Mouse (Mus musculus) embryonic stem cell, embryonic (primary cell): Measurements from ENCODE around the gene Rab5c.

Experiments
- CTCF ChIA-PET, 4 experiments: fragments of 300-600 bp in 2 of 4; fragments of 350-600 bp in 2 of 4; sonication (Branson Sonifier 250); formaldehyde crosslinking; loops; one replicate each; lab custom pipeline; 2022; ENCODE audit warnings: inconsistent platforms in 2 of 4; lab: Charles Lee
- POLR2A ChIA-PET, 4 experiments: fragments of 300-600 bp in 2 of 4; fragments of 350-600 bp in 2 of 4; sonication (Branson Sonifier 250); formaldehyde crosslinking; loops; one replicate each; lab custom pipeline; 2022; ENCODE audit warnings: antibody characterized with exemption in 4 of 4, inconsistent platforms in 1 of 4; lab: Charles Lee

The Rab5c gene

GRCm38 (mm10) chr11:100737105-100737733 is 796 bp downstream of the Rab5c start:
- ChIA-PET CTCF (interaction anchor here (0.7 to 3.0 kb wide), 15 partner anchors 10 to 523 kb away, joined by 3 to 15 read pairs (median 4); partner anchors contain the start of genes Hspb9 (in 2 of the 4), Acly (in 1 of the 4), Dnajc7 (in 1 of the 4) and Wnk4 (in 1 of the 4)), POLR2A (interaction anchor here (0.7 to 4.0 kb wide), 63 partner anchors 8 to 705 kb away, joined by 3 to 33 read pairs (median 5); partner anchors contain the start of genes Ghdc (in 3 of the 4), Eif1 (in 2 of the 4), Hspb9 (in 2 of the 4) and Kat2a (in 2 of the 4))

- ChIA-PET POLR2A (interaction anchor here in 3 of 4 experiments (1.0 to 4.0 kb wide), 15 partner anchors 9 to 417 kb away, joined by 3 to 33 read pairs (median 10); partner anchors contain the start of genes Hspb9 (in 2 of the 3), Kat2a (in 2 of the 3), Acly (in 1 of the 3) and Eif1 (in 1 of the 3)), CTCF (interaction anchor here (0.7 to 3.0 kb wide), 8 partner anchors 12 to 154 kb away, joined by 3 to 15 read pairs (median 6); partner anchors contain the start of genes Dnajc7 (in 1 of the 4) and Hspb9 (in 1 of the 4))
Measured at GRCm38 (mm10) chr11:100736746-100737080, 1.3 kb downstream of the Rab5c start.

- ChIA-PET POLR2A (interaction anchor here in 3 of 4 experiments (0.5 to 4.0 kb wide), 15 partner anchors 8 to 208 kb away, joined by 3 to 33 read pairs (median 6); partner anchors contain the start of genes Hspb9 (in 2 of the 3), Kat2a (in 2 of the 3), Acly (in 1 of the 3) and Stat3 (in 1 of the 3)), CTCF (interaction anchor here in 3 of 4 experiments (0.7 to 3.0 kb wide), 7 partner anchors 11 to 155 kb away, joined by 3 to 15 read pairs (median 5); partner anchors contain the start of gene Hspb9 (in 1 of the 3))
Measured at GRCm38 (mm10) chr11:100735954-100736745, 1.9 kb downstream of the Rab5c start.

GRCm38 (mm10) chr11:100735134-100735865 is 2.7 kb downstream of the Rab5c start:
- POLR2A ChIA-PET, result interaction anchor here (0.5 to 4.0 kb wide), 12 partner anchors 10 to 207 kb away, joined by 3 to 33 read pairs (median 4); partner anchors contain the start of genes Hspb9 (in 2 of the 4), Acly (in 1 of the 4), Dhx58 (in 1 of the 4) and Stat3 (in 1 of the 4)

GRCm38 (mm10) chr11:100730477-100731205 is 7.4 kb downstream of the Rab5c start:
- ChIA-PET POLR2A (interaction anchor here in 2 of 4 experiments (0.6 to 8.4 kb wide), 4 partner anchors 9 to 411 kb away, joined by 3 to 54 read pairs (median 6); partner anchors contain the start of genes Eif1 (in 1 of the 2) and Hspb9 (in 1 of the 2)), CTCF (interaction anchor here in 2 of 4 experiments (0.6 to 1.3 kb wide), 3 partner anchors 16 to 1965 kb away, joined by 3 to 5 read pairs (median 4); no protein-coding TSS in a partner anchor)

More at GRCm38 (mm10) chr11:100735134-100735865, 2.7 kb downstream of the Rab5c start:
- CTCF ChIA-PET, result interaction anchor here (0.6 to 2.8 kb wide), 7 partner anchors 10 to 224 kb away, joined by 3 to 8 read pairs (median 4); partner anchors contain the start of gene Kcnh4 (in 1 of the 4)

- CTCF ChIA-PET, result interaction anchor here in 1 of 4 experiments (0.9 kb wide), 1 partner anchor 32 kb away, joined by 3 read pairs; no protein-coding TSS in a partner anchor
- POLR2A ChIA-PET, result interaction anchor here in 1 of 4 experiments (2.1 to 8.4 kb wide), 2 partner anchors 10 to 15 kb away, joined by 6 to 54 read pairs; partner anchors contain the start of gene Hspb9
Measured at GRCm38 (mm10) chr11:100729976-100730375, 8.0 kb downstream of the Rab5c start.

- POLR2A ChIA-PET, result interaction anchor here in 3 of 4 experiments (0.5 to 8.4 kb wide), 8 partner anchors 9 to 422 kb away, joined by 3 to 54 read pairs (median 6); partner anchors contain the start of genes Rab5c (in 2 of the 3) and Hspb9 (in 1 of the 3)
- CTCF ChIA-PET, result interaction anchor here in 2 of 4 experiments (0.6 to 1.6 kb wide), 4 partner anchors 17 to 972 kb away, joined by 3 to 4 read pairs (median 3); no protein-coding TSS in a partner anchor
Measured at GRCm38 (mm10) chr11:100728601-100729000, 9.4 kb downstream of the Rab5c start.

- POLR2A ChIA-PET, result interaction anchor here in 3 of 4 experiments (0.9 to 8.4 kb wide), 6 partner anchors 10 to 200 kb away, joined by 3 to 54 read pairs (median 10); partner anchors contain the start of genes Hspb9 (in 2 of the 3), Rab5c (in 2 of the 3) and Acly (in 1 of the 3)
- CTCF ChIA-PET, result interaction anchor here in 1 of 4 experiments (1.0 kb wide), 1 partner anchor 11 kb away, joined by 5 read pairs; the partner anchor contains the start of gene Rab5c
Measured at GRCm38 (mm10) chr11:100727201-100727600, 10.8 kb downstream of the Rab5c start.

- ChIA-PET CTCF (interaction anchor here (0.5 to 2.4 kb wide), 8 partner anchors 10 to 169 kb away, joined by 3 to 15 read pairs (median 4); partner anchors contain the start of genes Rab5c (in 2 of the 4) and Hspb9 (in 1 of the 4)), POLR2A (interaction anchor here in 3 of 4 experiments (0.5 to 8.4 kb wide), 16 partner anchors 10 to 717 kb away, joined by 3 to 54 read pairs (median 4); partner anchors contain the start of genes Rab5c (in 3 of the 3), Hspb9 (in 2 of the 3), Eif1 (in 1 of the 3) and Kat2a (in 1 of the 3))
Measured at GRCm38 (mm10) chr11:100724919-100725512, 13.0 kb downstream of the Rab5c start.

- CTCF ChIA-PET, result interaction anchor here in 1 of 4 experiments (1.2 kb wide), 1 partner anchor 9 kb away, joined by 3 read pairs; the partner anchor contains the start of gene Hspb9
- POLR2A ChIA-PET, result interaction anchor here in 2 of 4 experiments (0.8 to 8.4 kb wide), 5 partner anchors 7 to 325 kb away, joined by 3 to 54 read pairs (median 5); partner anchors contain the start of genes Hspb9 (in 1 of the 2), Jup (in 1 of the 2) and Rab5c (in 1 of the 2)
Measured at GRCm38 (mm10) chr11:100722493-100723028, 15.5 kb downstream of the Rab5c start.

GRCm38 (mm10) chr11:100721776-100722492 is 16.1 kb downstream of the Rab5c start:
- CTCF ChIA-PET, result interaction anchor here in 2 of 4 experiments (0.9 to 1.2 kb wide), 3 partner anchors 8 to 39 kb away, joined by 3 to 4 read pairs (median 3); partner anchors contain the start of genes Hspb9 (in 1 of the 2) and Kcnh4 (in 1 of the 2)
- POLR2A ChIA-PET, result interaction anchor here in 2 of 4 experiments (0.5 to 2.5 kb wide), 13 partner anchors 9 to 324 kb away, joined by 3 to 13 read pairs (median 4); partner anchors contain the start of genes Rab5c (in 2 of the 2), Hspb9 (in 1 of the 2), Jup (in 1 of the 2) and Kcnh4 (in 1 of the 2)

GRCm38 (mm10) chr11:100721254-100721653 is 16.8 kb downstream of the Rab5c start:
- ChIA-PET POLR2A (interaction anchor here (0.8 to 2.5 kb wide), 13 partner anchors 8 to 324 kb away, joined by 3 to 13 read pairs (median 4); partner anchors contain the start of genes Rab5c (in 3 of the 4), Hspb9 (in 1 of the 4), Jup (in 1 of the 4) and Kcnh4 (in 1 of the 4)), CTCF (interaction anchor here in 3 of 4 experiments (0.7 to 1.0 kb wide), 4 partner anchors 13 to 40 kb away, joined by 3 to 8 read pairs (median 4); partner anchors contain the start of gene Kcnh4 (in 1 of the 3))

GRCm38 (mm10) chr11:100720345-100720744 is 17.7 kb downstream of the Rab5c start:
- ChIA-PET POLR2A (interaction anchor here (0.8 to 2.5 kb wide), 9 partner anchors 8 to 193 kb away, joined by 3 to 13 read pairs (median 4); partner anchors contain the start of genes Acly (in 2 of the 4) and Rab5c (in 2 of the 4)), CTCF (interaction anchor here in 2 of 4 experiments (0.7 to 1.0 kb wide), 2 partner anchors 14 to 25 kb away, joined by 3 to 8 read pairs; no protein-coding TSS in a partner anchor)
